In the genomic region with DNA sequence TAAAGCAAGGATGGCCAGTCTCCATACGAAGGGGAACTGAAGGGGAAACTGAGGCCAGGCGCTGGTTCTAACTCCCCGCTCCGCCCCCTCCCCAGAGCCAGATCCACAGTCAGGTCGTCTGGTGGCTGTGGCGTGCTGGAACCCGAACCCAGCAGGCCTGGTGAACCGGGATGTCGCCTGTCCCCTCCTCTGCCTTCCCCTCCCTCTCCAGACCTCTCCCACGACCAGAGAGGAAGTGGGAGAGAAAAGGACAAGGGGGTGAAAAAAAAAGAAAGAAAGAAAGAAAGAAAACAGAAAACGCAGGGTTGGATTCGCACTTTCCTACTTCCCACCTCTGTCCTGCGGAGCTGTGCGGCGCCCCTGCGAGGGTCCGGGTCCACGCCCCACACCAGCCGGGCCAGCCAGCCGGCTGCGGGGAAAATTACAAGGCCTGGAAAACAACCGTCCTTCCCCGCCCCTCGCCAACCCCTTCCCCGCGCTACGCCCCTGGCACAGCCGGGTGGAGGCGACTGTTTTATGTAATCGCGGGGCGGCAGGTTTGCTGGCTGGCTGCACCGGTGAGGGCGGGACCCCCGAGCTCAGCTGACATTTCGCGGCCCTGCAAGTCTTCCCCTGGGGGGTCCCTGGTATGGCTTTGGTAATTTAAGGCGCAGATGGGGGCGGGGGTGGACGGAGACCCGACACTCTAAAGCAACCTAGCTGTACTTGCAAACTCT, we compare ENCODE assay signal across 8 mouse cellular contexts. TPM values are rescaled to one million over a fixed set of nuclear protein-coding genes. Genes with fewer than 3 reads are reported as not detected.
DNase-seq lines count a peak whose midpoint lies in the region; ATAC-seq and TF ChIP-seq lines count a peak whose summit lies in the region.

Gene Zbtb7a (plus strand): TSS at position 255 of the 716 bp plus-strand sequence.

- peak within 1 kb of the TSS; percentile 79 for H3K9ac ChIP-seq in intestine, embryonic 15.5 days
- H3K9ac ChIP-seq in limb, embryonic 13.5 days, result peak within 1 kb of the TSS; percentile 95
- H3K9ac ChIP-seq in midbrain, embryonic 15.5 days, result peak within 1 kb of the TSS; percentile 81

- no peaks in the 10 kb centered on the region for H3K9me3 ChIP-seq in intestine, embryonic 15.5 days
- no peaks in the 10 kb centered on the region for H3K9me3 ChIP-seq in limb, embryonic 13.5 days
- no peaks in the 10 kb centered on the region for H3K9me3 ChIP-seq in midbrain, embryonic 15.5 days

- peaks cover 34% of the 10 kb centered on the region for H3K4me1 ChIP-seq in intestine, embryonic 15.5 days (replicated peaks)
- peaks cover 41% of the 10 kb centered on the region for H3K4me1 ChIP-seq in limb, embryonic 13.5 days
- H3K4me1 ChIP-seq in midbrain, embryonic 15.5 days, result peaks cover 35% of the 10 kb centered on the region

- TF ChIP-seq CTCF in left cerebral cortex, adult 2 months (IDR thresholded peaks at IDR 0.05), result no peak

- peak; percentile 64 to 68 for DNase-seq in left cerebral cortex, adult 2 months (ENCODE audit: extremely low spot score in 1 of 2, low spot score in 2 of 2)
- DNase-seq in left cerebral cortex, adult 11 months (ENCODE audit: low spot score), result no peak
- DNase-seq in gastrocnemius, postnatal 4 days (ENCODE audit: low spot score in 2 of 2), result no peak
- peak; percentile 66 for DNase-seq in testis, postnatal 10 days (ENCODE audit: low spot score)

- no peaks in the 10 kb centered on the region for H3K36me3 ChIP-seq in intestine, embryonic 15.5 days
- 0 out of 2 replicates have a peak, but pooled peaks cover 9% of the 10 kb centered on the region for H3K36me3 ChIP-seq in limb, embryonic 13.5 days
- H3K36me3 ChIP-seq in midbrain, embryonic 15.5 days (replicated peaks), result no peaks in the 10 kb centered on the region

- peaks cover 9% of the 10 kb centered on the region; the same call in 1 of the 2 replicates for H3K27me3 ChIP-seq in intestine, embryonic 15.5 days (replicated peaks)
- H3K27me3 ChIP-seq in limb, embryonic 13.5 days, result peaks cover 33% of the 10 kb centered on the region
- H3K27me3 ChIP-seq in midbrain, embryonic 15.5 days (replicated peaks), result peaks cover 24% of the 10 kb centered on the region

- ATAC-seq in common myeloid progenitor, adult 5-6 weeks (replicated peaks; ENCODE audit: low read depth, poor library complexity, severe bottlenecking), result no peak
- no peak for ATAC-seq in intestine, embryonic 15.5 days
- ATAC-seq in limb, embryonic 13.5 days (ENCODE audit: low FRiP score, low read depth), result no peak
- no peak for ATAC-seq in midbrain, embryonic 15.5 days (replicated peaks)

- peak within 1 kb of the TSS; percentile 96 for H3K27ac ChIP-seq in left cerebral cortex, adult 2 months
- peak within 1 kb of the TSS; percentile 97 for H3K27ac ChIP-seq in intestine, embryonic 15.5 days
- H3K27ac ChIP-seq in limb, embryonic 13.5 days, result peak within 1 kb of the TSS; percentile 99
- H3K27ac ChIP-seq in midbrain, embryonic 15.5 days, result peak within 1 kb of the TSS; percentile 90

- H3K4me2 ChIP-seq in intestine, embryonic 15.5 days (replicated peaks), result peak within 1 kb of the TSS; percentile 91
- H3K4me2 ChIP-seq in limb, embryonic 13.5 days (replicated peaks), result peak within 1 kb of the TSS; percentile 97
- peak within 1 kb of the TSS; percentile 92 for H3K4me2 ChIP-seq in midbrain, embryonic 15.5 days

- H3K4me3 ChIP-seq in left cerebral cortex, adult 2 months, result peak within 1 kb of the TSS; percentile 61
- peak within 1 kb of the TSS; percentile 67 for H3K4me3 ChIP-seq in intestine, embryonic 15.5 days (replicated peaks)
- peak within 1 kb of the TSS; percentile 87 for H3K4me3 ChIP-seq in limb, embryonic 13.5 days
- peak within 1 kb of the TSS; percentile 87 for H3K4me3 ChIP-seq in midbrain, embryonic 15.5 days

- intact Hi-C loops in left cerebral cortex, adult 2 months (cut with DNase I), result no loop called here

- 3% methylated on average over 41 of the region's 41 CpGs for whole genome bisulfite sequencing in intestine, embryonic 15.5 days
- WGBS in limb, embryonic 13.5 days, result under 1% methylated on average over 40 of the region's 41 CpGs
- WGBS in midbrain, embryonic 15.5 days, result under 1% methylated on average over 41 of the region's 41 CpGs

RNA-seq across cellular contexts. Expression of gene Zbtb7a, which starts in this region (rescaled TPM):
- 100 to 1,000 TPM; 130 to 132 TPM for total RNA-seq in left cerebral cortex, adult 2 months (2021)
- total RNA-seq in common myeloid progenitor, adult 5-6 weeks (2017), result 13.1 and 14.5 TPM in 2 replicates
- 10 to 100 TPM; 37.7 to 42.0 TPM for total RNA-seq in gastrocnemius, postnatal 4 days (2021)
- polyA plus RNA-seq in intestine, embryonic 15.5 days (2015; fragmentation: Nextera tagmentation; extraction: Ambion mirVana), result 52.5 and 53.0 TPM in 2 replicates
- 22.5 and 22.6 TPM in 2 replicates for polyA plus RNA-seq in limb, embryonic 13.5 days (2015; fragmentation: Nextera tagmentation; extraction: Ambion mirVana)
- polyA plus RNA-seq in midbrain, embryonic 15.5 days (2015; fragmentation: Nextera tagmentation; extraction: Ambion mirVana), result 16.2 and 16.7 TPM in 2 replicates

Comparison
In these comparisons a context has a peak if more than half of its experiments do, and no peak if none do; other contexts are left out.
1. DNase-seq: peak in left cerebral cortex, adult 2 months (2 of 2) and testis, postnatal 10 days (single experiment); none in left cerebral cortex, adult 11 months (single experiment) and gastrocnemius, postnatal 4 days (0 of 2).
2. Peak in every context shown above with its lines, with median percentiles within 50 percentile points of each other: H3K27ac ChIP-seq, H3K4me3 ChIP-seq, H3K4me2 ChIP-seq and H3K9ac ChIP-seq.